Mouse (Mus musculus): ENCODE results near the gene Ptpn7. TPM values are rescaled to one million over a fixed set of nuclear protein-coding genes. Genes with fewer than 3 reads are reported as not detected.

Gene Ptpn7
- polyA plus RNA-seq, 1 experiment from 2014 or later = 1.1 TPM

DNA sequence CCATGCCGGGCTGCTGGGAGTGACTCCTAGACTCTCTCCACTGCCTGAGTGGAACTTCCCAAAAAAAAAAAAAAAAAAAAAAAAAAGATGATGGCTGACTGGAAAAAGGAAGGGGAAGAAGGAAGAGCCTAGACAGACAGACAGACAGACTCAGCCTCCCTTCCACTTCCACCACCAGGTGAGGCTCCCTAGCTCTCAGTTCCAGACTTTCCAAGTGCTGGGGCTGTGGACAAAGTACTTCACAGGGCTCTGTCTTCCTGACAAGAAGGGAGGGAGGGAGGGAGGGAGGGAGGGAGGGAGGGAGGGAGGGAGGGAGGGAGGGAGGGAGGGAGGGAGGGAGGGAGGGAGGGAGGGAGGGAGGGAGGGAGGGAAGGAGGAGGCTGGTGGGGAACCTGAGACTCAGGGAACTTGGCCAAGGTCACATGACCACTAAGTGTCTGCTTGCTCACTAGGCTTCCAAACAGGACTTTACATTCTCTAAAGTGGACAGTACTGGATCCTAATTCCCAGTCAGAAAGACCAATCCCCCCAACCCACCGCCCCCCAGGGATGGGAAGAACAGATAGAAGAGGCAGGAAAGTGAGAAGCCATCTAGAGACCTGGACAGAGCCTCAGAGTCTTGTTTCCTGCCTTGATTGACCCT, 2.0 kb upstream of the Ptpn7 start:
- peaks cover 42% of the 10 kb centered on the region for H3K27me3 ChIP-seq
- no peak overlapping the region for H3K27ac ChIP-seq (replicated peaks)
- ATAC-seq (ENCODE audit: low FRiP score, low read depth) = no peak
- no peaks in the 10 kb centered on the region for H3K36me3 ChIP-seq
- H3K9ac ChIP-seq (replicated peaks) = no peak overlapping the region
- no peak overlapping the region for H3K4me3 ChIP-seq
- no peaks in the 10 kb centered on the region for H3K9me3 ChIP-seq
- H3K4me1 ChIP-seq = 0 out of 2 replicates have a peak, but pooled peaks cover 5% of the 10 kb centered on the region
- H3K4me2 ChIP-seq (replicated peaks) = no peak overlapping the region
- WGBS = 79% methylated on average over 2 of the region's 2 CpGs

GRCm38 (mm10) chr1:135131034-135131433, 1.5 kb upstream of the Ptpn7 start:
- ATAC-seq (ENCODE audit: low FRiP score, low read depth) = no peak
- H3K9me3 ChIP-seq = no peaks in the 10 kb centered on the region
- H3K9ac ChIP-seq (replicated peaks) = no peak overlapping the region
- H3K4me3 ChIP-seq = no peak overlapping the region
- H3K36me3 ChIP-seq = no peaks in the 10 kb centered on the region
- H3K4me2 ChIP-seq (replicated peaks) = no peak overlapping the region
- 0 out of 2 replicates have a peak, but pooled peaks cover 5% of the 10 kb centered on the region for H3K4me1 ChIP-seq
- H3K27me3 ChIP-seq = peaks cover 40% of the 10 kb centered on the region
- H3K27ac ChIP-seq (replicated peaks) = no peak overlapping the region
- WGBS = 46% methylated on average over 6 of the region's 6 CpGs

DNA sequence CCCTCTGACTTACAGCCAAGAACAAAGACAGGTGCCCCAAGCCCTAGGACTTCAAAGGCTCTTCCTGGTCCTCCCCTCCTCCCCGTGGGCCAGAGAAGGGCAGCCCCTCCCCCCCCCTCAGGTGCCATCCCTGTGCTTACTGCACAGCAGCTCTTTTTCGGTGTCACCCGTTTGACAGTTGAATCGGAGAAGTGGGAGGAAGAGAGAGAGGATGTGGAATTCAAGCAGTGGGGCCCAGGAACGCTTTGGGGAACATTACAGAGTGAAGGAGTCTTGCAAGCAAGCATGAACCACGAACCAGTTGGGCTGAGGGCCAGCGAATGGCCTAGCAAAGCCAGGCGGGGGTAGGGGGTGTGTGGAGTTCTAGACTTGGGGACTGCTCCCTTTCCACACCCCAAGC, 940 bp upstream of the Ptpn7 start:
- Histone ChIP-seq H3K9ac (replicated peaks) (no peak overlapping the region), H3K27ac (replicated peaks) (no peak overlapping the region), H3K27me3 (peaks cover 38% of the 10 kb centered on the region), H3K36me3 (no peaks in the 10 kb centered on the region), H3K4me3 (no peak overlapping the region), H3K4me2 (replicated peaks) (no peak overlapping the region), H3K4me1 (0 out of 2 replicates have a peak, but pooled peaks cover 5% of the 10 kb centered on the region), H3K9me3 (no peaks in the 10 kb centered on the region)
- 72% methylated on average over 8 of the region's 8 CpGs for WGBS
- no peak for ATAC-seq (ENCODE audit: low FRiP score, low read depth)

DNA sequence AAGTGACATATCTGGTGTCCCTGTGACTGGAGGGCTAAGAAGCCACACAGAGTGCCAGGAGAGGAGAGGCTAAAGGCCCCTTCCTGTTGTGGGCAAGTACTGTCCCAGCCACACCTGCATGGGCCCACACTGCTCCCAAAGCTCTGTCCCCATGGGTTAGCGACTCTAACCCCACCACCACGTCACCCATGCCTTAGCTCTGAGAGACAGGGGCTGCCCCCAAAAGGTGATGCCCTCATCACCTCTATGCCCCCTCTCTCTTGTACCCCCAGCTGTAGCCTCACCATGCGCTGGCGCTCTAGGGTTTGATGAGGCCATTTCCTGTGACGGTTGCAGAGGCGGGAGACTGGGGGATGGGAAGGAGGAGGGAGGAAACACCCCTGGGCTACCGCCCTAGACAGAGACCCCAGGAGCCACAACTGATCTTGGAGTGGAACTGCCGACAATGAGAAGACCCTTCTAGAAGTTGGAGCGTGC, 431 bp downstream of the Ptpn7 start:
- no peak for ATAC-seq (ENCODE audit: low FRiP score, low read depth)
- Histone ChIP-seq H3K27ac (replicated peaks) (no peak overlapping the region), H3K9ac (replicated peaks) (no peak overlapping the region), H3K4me1 (0 out of 2 replicates have a peak, but pooled peaks cover 5% of the 10 kb centered on the region), H3K4me2 (replicated peaks) (no peak overlapping the region), H3K4me3 (no peak overlapping the region), H3K9me3 (no peaks in the 10 kb centered on the region), H3K27me3 (peaks cover 28% of the 10 kb centered on the region), H3K36me3 (no peaks in the 10 kb centered on the region)
- WGBS = 86% methylated on average over 9 of the region's 9 CpGs

GRCm38 (mm10) chr1:135133678-135134435, 1.4 kb downstream of the Ptpn7 start:
- no peak overlapping the region for H3K27ac ChIP-seq (replicated peaks)
- H3K9me3 ChIP-seq = no peaks in the 10 kb centered on the region
- no peak overlapping the region for H3K4me3 ChIP-seq
- no peak for ATAC-seq (ENCODE audit: low FRiP score, low read depth)
- H3K27me3 ChIP-seq = peaks cover 21% of the 10 kb centered on the region
- 0 out of 2 replicates have a peak, but pooled peaks cover 5% of the 10 kb centered on the region for H3K4me1 ChIP-seq
- H3K9ac ChIP-seq (replicated peaks) = no peak overlapping the region
- H3K36me3 ChIP-seq = no peaks in the 10 kb centered on the region
- WGBS = 83% methylated on average over 10 of the region's 10 CpGs
- no peak overlapping the region for H3K4me2 ChIP-seq (replicated peaks)

DNA sequence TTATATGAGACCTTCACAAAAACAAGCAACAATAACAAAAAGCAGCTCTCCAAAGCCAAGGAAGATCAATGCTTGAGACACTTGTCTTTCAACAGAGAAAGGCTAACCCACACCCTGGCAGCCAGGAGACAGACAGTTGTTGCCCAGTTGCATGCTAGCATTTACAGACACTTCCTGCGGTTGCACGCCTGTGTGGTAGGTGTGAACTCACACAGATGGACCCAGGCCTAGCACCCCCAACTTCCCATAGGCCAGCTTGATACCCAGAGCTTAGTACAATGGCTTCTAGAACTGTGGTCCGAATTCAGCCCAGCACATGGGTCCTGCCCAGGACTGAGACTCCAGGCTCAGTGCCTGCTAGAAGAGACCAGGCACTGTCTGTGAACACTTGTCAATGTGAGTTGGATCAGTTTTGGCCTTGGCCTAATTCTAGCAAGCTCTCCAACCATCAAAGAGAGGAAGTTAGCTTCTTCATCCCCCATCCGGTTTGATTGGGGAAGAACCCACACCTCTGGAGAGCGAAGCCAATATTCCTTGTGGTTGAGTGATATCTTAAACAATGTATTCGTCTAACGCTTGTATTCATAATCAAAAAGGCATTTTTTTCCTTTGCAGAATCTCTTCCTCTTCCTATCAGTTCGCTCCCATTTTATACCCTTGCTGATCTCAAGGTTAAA, 2.7 kb downstream of the Ptpn7 start:
- no peak for ATAC-seq (ENCODE audit: low FRiP score, low read depth)
- WGBS = 91% methylated on average over 8 of the region's 8 CpGs

GRCm38 (mm10) chr1:135136500-135136899, 4.0 kb downstream of the Ptpn7 start:
- Histone ChIP-seq H3K27me3 (peaks cover 7% of the 10 kb centered on the region; the same call in 1 of the 2 replicates), H3K9me3 (no peaks in the 10 kb centered on the region), H3K4me3 (no peak overlapping the region), H3K4me2 (replicated peaks) (no peak overlapping the region), H3K9ac (replicated peaks) (no peak overlapping the region), H3K27ac (replicated peaks) (no peak overlapping the region), H3K36me3 (no peaks in the 10 kb centered on the region), H3K4me1 (no peaks in the 10 kb centered on the region)
- 7% methylated on average over 1 of the region's 1 CpGs for WGBS
- ATAC-seq (ENCODE audit: low FRiP score, low read depth) = peak; percentile 23; the same call in 1 of the 2 replicates

More for the DNA sequence above, 2.7 kb downstream of the Ptpn7 start:
- H3K9ac ChIP-seq (replicated peaks) = no peak overlapping the region
- H3K9me3 ChIP-seq = no peaks in the 10 kb centered on the region
- H3K4me3 ChIP-seq = no peak overlapping the region
- peaks cover 7% of the 10 kb centered on the region for H3K27me3 ChIP-seq
- H3K27ac ChIP-seq (replicated peaks) = no peak overlapping the region
- H3K4me1 ChIP-seq = no peaks in the 10 kb centered on the region
- H3K4me2 ChIP-seq (replicated peaks) = no peak overlapping the region
- H3K36me3 ChIP-seq = no peaks in the 10 kb centered on the region

- Histone ChIP-seq H3K4me3 (no peak overlapping the region), H3K36me3 (no peaks in the 10 kb centered on the region), H3K27ac (replicated peaks) (no peak overlapping the region), H3K9me3 (no peaks in the 10 kb centered on the region), H3K4me1 (no peaks in the 10 kb centered on the region), H3K9ac (replicated peaks) (no peak overlapping the region), H3K27me3 (peaks cover 9% of the 10 kb centered on the region), H3K4me2 (replicated peaks) (no peak overlapping the region)
- 81% methylated on average over 2 of the region's 2 CpGs for WGBS
- no peak for ATAC-seq (ENCODE audit: low FRiP score, low read depth)
Measured at GRCm38 (mm10) chr1:135139906-135140305, 7.4 kb downstream of the Ptpn7 start.

DNA sequence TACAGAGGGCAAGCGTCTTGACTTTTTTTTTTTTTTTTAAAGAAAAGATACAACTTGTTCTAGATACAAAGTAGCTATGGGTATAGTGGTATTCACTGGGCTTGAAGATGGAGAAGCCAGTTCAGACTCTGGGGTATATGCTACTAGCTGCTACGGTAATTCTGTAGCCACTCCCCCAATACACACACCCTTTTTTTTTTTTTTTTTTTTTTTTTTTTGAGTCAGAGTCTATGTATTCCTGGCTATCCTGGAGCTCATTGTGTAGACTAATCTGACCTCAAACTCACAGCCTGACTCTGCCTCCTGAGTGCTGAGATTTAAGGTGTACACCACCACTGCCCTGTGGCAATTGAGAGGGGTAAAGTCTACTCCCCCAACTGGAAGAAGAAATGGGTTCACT, 10.0 kb downstream of the Ptpn7 start:
- no peaks in the 10 kb centered on the region for H3K36me3 ChIP-seq
- H3K9ac ChIP-seq (replicated peaks) = no peak overlapping the region
- no peak overlapping the region for H3K4me3 ChIP-seq
- no peaks in the 10 kb centered on the region for H3K9me3 ChIP-seq
- 79% methylated on average over 2 of the region's 2 CpGs for WGBS
- no peak for ATAC-seq (ENCODE audit: low FRiP score, low read depth)
- no peaks in the 10 kb centered on the region; the same call in 1 of the 2 replicates for H3K4me1 ChIP-seq
- no peak overlapping the region for H3K27ac ChIP-seq (replicated peaks)
- peaks cover 9% of the 10 kb centered on the region for H3K27me3 ChIP-seq
- no peak overlapping the region for H3K4me2 ChIP-seq (replicated peaks)

GRCm38 (mm10) chr1:135143940-135144339, 11.4 kb downstream of the Ptpn7 start:
- 87% methylated on average over 2 of the region's 2 CpGs for WGBS
- no peaks in the 10 kb centered on the region for H3K36me3 ChIP-seq
- peaks cover 13% of the 10 kb centered on the region for H3K4me1 ChIP-seq
- H3K4me3 ChIP-seq = no peak overlapping the region
- H3K9me3 ChIP-seq = no peaks in the 10 kb centered on the region
- ATAC-seq (ENCODE audit: low FRiP score, low read depth) = no peak
- no peak overlapping the region for H3K27ac ChIP-seq (replicated peaks)
- H3K9ac ChIP-seq (replicated peaks) = no peak overlapping the region
- peaks cover 9% of the 10 kb centered on the region for H3K27me3 ChIP-seq
- no peak overlapping the region for H3K4me2 ChIP-seq (replicated peaks)

DNA sequence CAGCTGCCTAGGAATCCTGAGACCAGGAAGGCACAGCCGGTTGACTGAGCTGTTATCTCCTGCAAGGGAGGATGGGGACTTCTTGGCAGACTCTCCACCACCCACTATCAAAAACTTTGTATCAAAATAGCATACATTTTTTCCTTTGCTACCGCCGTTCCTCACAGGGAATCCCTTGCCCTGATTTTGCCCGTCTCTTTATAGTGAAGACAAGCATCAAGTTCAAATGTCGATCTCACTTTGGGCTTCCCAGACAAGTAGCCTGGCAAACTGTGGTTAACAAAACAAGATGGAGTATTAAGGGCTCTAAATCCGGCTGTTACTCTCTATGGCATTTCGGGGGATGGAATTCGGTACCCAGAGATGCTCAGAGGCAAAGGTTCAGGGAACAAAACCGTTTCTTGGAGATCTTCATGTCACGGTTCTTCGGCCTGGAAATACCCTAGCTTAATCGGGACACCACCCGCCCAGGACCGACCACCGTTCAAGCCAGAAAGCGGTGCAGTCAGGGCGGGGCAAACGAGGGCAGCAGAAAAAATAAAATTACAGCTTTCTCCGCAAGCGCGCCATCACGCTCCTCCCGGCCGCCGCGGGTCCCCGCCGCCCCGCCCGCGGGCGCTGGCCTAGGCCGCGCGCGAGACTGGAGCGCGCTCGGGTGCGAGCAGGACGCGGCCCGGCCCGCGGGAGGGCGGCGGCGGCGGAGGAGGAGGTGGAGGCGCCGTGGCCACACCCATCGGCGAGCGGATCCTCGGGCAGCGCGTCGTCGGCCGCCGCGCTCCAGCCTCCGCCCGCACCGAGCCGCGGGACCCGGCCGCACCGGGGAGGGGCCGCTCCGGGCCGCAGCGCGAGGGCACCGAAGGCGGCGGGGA, 13.8 kb downstream of the Ptpn7 start, which contains the start of gene Arl8a:
Arl8a (plus strand) TSS at position 748 of the 869 bp plus-strand sequence.
- Histone ChIP-seq H3K27ac (replicated peaks) (peak within 1 kb of the TSS; percentile 89), H3K27me3 (peaks cover 9% of the 10 kb centered on the region), H3K9ac (replicated peaks) (peak within 1 kb of the TSS; percentile 96), H3K4me3 (peak within 1 kb of the TSS; percentile 95), H3K36me3 (no peaks in the 10 kb centered on the region), H3K9me3 (no peaks in the 10 kb centered on the region), H3K4me2 (replicated peaks) (peak within 1 kb of the TSS; percentile 82), H3K4me1 (peaks cover 19% of the 10 kb centered on the region)
- WGBS = under 1% methylated on average over 69 of the region's 78 CpGs
- ATAC-seq (ENCODE audit: low FRiP score, low read depth) = peak; percentile 85

Data from midbrain, embryonic 12.5 days (tissue).